Mouse (Mus musculus): Measurements from ENCODE around the gene Gm20431. TPM values are rescaled to one million over a fixed set of nuclear protein-coding genes. Genes with fewer than 3 reads are reported as not detected.

The Gm20431 gene
- polyA plus RNA-seq, 1 experiment from 2014 or later = 5.2 TPM

DNA sequence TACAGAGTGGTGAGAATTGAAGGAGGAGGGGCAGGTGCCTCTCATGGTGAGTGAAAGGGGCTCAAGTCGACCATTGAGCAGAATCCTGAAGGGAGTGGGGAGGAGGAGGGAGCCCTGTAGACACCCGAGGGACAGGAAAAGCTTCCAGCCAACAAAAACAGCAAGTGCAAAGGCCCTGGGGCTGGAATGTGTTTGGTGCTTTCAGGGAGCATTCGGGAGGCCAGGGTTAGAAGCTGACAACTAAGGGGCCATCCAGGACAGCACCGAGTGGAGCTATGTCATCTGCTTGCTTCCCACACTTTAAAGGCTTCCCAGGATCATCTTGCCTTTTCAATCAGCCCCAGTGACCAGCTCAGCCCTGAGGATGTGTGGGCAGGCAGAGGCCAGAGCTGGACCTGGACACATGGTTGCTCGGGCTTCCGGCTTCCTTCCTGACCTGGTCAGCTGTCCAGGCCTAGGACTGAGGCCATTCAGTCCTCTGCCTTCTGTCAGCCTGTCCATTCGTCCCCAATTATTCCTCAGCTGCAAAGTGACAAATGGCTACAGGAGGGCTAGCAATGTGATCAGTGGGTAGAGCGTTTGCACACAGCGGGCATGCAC, 84.0 kb downstream of the Gm20431 start:
- Histone ChIP-seq H3K9me3 (ENCODE audit: low read length) (no peaks in the 10 kb centered on the region), H3K4me2 (replicated peaks; ENCODE audit: low read depth, low read length) (no peak overlapping the region), H3K36me3 (ENCODE audit: insufficient read depth, low read length) (no peaks in the 10 kb centered on the region), H3K9ac (replicated peaks; ENCODE audit: low read depth) (no peak overlapping the region), H3K27ac (ENCODE audit: low read length) (no peak overlapping the region), H3K4me3 (ENCODE audit: low read depth, low read length) (no peak overlapping the region), H3K27me3 (replicated peaks; ENCODE audit: insufficient read depth, low read length) (no peaks in the 10 kb centered on the region), H3K4me1 (ENCODE audit: insufficient read depth, low read depth, low read length) (no peaks in the 10 kb centered on the region)
- ATAC-seq (no peak), DNase-seq (ENCODE audit: low spot score) (no peak)
- no peak for TF ChIP-seq CTCF (IDR thresholded peaks at IDR 0.05)
- no peak for TF ChIP-seq EP300 (IDR thresholded peaks at IDR 0.05)
- WGBS = 67% methylated on average over 8 of the region's 9 CpGs

DNA sequence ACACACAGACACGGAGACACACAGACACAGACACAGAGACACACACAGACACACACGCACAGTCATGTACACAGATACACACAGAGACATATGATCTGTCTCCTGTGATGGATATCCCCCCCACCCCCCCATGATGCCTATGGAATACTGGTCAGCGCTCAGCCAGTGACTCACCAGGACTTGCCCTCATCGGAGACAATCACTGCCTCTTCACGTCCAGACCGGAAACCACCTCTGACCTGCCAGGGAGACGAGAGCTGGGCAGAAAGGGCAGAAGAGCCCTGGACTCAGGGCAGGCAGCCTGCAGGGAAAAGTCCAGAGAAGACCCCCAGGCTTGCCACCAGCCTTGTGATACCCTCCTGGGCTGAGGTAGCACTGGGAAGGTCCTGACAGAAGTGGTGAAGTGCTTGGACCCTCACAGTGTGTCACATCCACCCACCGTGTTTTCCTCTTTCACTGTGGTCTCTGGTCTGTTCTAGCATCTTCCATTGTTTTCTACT, 85.1 kb downstream of the Gm20431 start:
- H3K4me3 ChIP-seq (ENCODE audit: low read depth, low read length) = no peak overlapping the region
- H3K4me1 ChIP-seq (ENCODE audit: insufficient read depth, low read depth, low read length) = no peaks in the 10 kb centered on the region
- no peak overlapping the region for H3K27ac ChIP-seq (ENCODE audit: low read length)
- ATAC-seq (no peak), DNase-seq (ENCODE audit: low spot score) (no peak)
- H3K9me3 ChIP-seq (ENCODE audit: low read length) = no peaks in the 10 kb centered on the region
- no peak overlapping the region for H3K4me2 ChIP-seq (replicated peaks; ENCODE audit: low read depth, low read length)
- TF ChIP-seq EP300 (IDR thresholded peaks at IDR 0.05) (no peak), CTCF (IDR thresholded peaks at IDR 0.05) (no peak)
- H3K27me3 ChIP-seq (replicated peaks; ENCODE audit: insufficient read depth, low read length) = no peaks in the 10 kb centered on the region
- no peaks in the 10 kb centered on the region for H3K36me3 ChIP-seq (ENCODE audit: insufficient read depth, low read length)
- H3K9ac ChIP-seq (replicated peaks; ENCODE audit: low read depth) = no peak overlapping the region
- WGBS = 75% methylated on average over 8 of the region's 8 CpGs

DNA sequence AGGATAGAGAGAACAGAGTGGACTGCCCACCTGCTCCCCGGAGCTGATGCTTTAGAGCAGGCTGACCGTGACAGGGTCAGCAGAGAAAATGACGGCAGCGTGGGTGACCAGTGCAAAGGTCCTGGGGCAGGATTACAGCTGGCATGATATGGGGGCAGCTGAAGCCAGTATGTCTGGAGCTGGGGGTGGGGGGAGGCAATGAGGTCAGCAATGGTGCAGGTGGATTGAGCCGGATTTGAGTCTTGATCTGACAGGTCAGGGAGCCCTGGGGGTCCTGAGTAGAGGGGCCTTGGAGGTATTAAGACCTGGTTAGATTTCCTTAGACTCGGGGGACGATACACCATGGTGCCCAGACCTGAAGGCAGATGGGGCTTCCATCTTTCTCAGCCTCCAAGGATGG, 85.7 kb downstream of the Gm20431 start:
- Histone ChIP-seq H3K4me1 (ENCODE audit: insufficient read depth, low read depth, low read length) (no peaks in the 10 kb centered on the region), H3K9me3 (ENCODE audit: low read length) (no peaks in the 10 kb centered on the region), H3K4me3 (ENCODE audit: low read depth, low read length) (no peak overlapping the region), H3K4me2 (replicated peaks; ENCODE audit: low read depth, low read length) (no peak overlapping the region), H3K27me3 (replicated peaks; ENCODE audit: insufficient read depth, low read length) (no peaks in the 10 kb centered on the region), H3K9ac (replicated peaks; ENCODE audit: low read depth) (no peak overlapping the region), H3K36me3 (ENCODE audit: insufficient read depth, low read length) (no peaks in the 10 kb centered on the region), H3K27ac (ENCODE audit: low read length) (no peak overlapping the region)
- TF ChIP-seq CTCF (IDR thresholded peaks at IDR 0.05) = no peak
- 87% methylated on average over 7 of the region's 7 CpGs for WGBS
- DNase-seq (ENCODE audit: low spot score) (no peak), ATAC-seq (no peak)

DNA sequence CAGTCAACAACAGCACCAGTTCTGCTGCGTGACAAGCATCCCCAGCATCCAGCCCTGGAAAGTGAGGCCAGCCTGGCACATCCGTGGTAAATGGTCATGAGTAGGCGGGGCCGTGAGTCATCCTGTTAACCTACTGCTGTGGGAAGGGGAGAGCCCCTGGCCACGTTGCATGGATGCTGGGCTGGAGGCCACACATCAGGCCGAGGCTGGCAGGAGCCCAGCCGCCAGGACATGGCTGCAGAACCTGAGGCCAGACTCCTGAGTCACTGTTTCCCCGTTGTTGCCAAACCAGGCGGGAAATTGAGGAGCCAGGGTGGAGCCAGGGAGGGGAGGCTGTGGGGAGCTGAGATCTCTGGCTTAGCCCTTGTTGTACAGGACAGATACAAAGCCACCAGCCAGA, 86.5 kb downstream of the Gm20431 start:
- peak; percentile 46 for ATAC-seq
- no peaks in the 10 kb centered on the region for H3K9me3 ChIP-seq (ENCODE audit: low read length)
- H3K27me3 ChIP-seq (replicated peaks; ENCODE audit: insufficient read depth, low read length) = no peaks in the 10 kb centered on the region
- TF ChIP-seq CTCF (IDR thresholded peaks at IDR 0.05) (no peak), EP300 (IDR thresholded peaks at IDR 0.05) (no peak)
- WGBS = 53% methylated on average over 9 of the region's 9 CpGs
- DNase-seq (ENCODE audit: low spot score) = peak; percentile 68
- peaks cover 6% of the 10 kb centered on the region; the same call in 1 of the 2 replicates for H3K4me1 ChIP-seq (ENCODE audit: insufficient read depth, low read depth, low read length)
- H3K4me3 ChIP-seq (ENCODE audit: low read depth, low read length) = no peak overlapping the region
- no peak overlapping the region for H3K9ac ChIP-seq (replicated peaks; ENCODE audit: low read depth)
- H3K27ac ChIP-seq (ENCODE audit: low read length) = no peak overlapping the region
- H3K36me3 ChIP-seq (ENCODE audit: insufficient read depth, low read length) = no peaks in the 10 kb centered on the region
- H3K4me2 ChIP-seq (replicated peaks; ENCODE audit: low read depth, low read length) = no peak overlapping the region

DNA sequence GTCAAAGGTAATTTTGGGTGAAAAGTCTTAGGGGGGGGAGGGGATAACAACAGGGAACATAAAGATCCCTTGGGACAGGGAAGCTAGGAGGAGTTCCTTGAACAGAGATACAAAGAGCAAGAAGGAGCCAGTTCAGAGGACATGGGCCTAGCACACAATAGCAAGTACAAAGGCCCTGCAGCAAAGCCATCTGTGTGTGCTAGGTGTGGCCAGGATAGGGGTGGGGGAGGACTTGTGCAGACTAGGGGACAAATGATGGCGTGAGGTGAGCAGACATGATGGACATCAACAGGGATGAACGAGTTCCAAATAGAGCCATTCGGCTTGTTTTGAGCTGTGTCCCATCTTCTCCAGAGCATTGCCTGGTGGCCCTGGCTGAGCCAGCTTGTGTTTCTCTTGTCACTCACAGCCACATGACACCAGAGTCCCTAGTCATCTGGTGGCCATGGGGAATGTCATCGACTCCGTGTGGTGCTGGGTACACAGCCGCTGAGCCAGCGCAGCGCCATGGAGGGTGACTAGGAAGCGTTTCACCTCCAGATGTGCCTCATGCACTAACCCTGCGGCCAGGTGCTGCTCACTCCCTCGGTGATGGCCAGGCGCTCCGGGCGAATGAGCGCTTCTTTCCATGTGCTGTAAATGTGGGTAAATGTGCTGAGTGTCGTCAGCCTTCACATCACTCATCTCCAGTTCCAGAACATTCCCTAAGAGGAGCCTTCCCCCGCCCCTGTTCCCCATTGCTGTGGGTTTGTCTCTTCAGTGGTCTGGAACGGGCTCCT, 89.7 kb downstream of the Gm20431 start:
- H3K36me3 ChIP-seq (ENCODE audit: insufficient read depth, low read length) = no peaks in the 10 kb centered on the region
- WGBS = 72% methylated on average over 18 of the region's 18 CpGs
- no peak overlapping the region for H3K9ac ChIP-seq (replicated peaks; ENCODE audit: low read depth)
- DNase-seq (ENCODE audit: low spot score) (peak; percentile 41), ATAC-seq (no peak)
- peaks cover 7% of the 10 kb centered on the region; the same call in 1 of the 2 replicates for H3K4me1 ChIP-seq (ENCODE audit: insufficient read depth, low read depth, low read length)
- no peak for TF ChIP-seq CTCF (IDR thresholded peaks at IDR 0.05)
- TF ChIP-seq EP300 (IDR thresholded peaks at IDR 0.05) = no peak
- no peak overlapping the region for H3K4me2 ChIP-seq (replicated peaks; ENCODE audit: low read depth, low read length)
- H3K9me3 ChIP-seq (ENCODE audit: low read length) = no peaks in the 10 kb centered on the region
- no peak overlapping the region for H3K4me3 ChIP-seq (ENCODE audit: low read depth, low read length)
- H3K27ac ChIP-seq (ENCODE audit: low read length) = peak overlapping the region; percentile 79; the same call in 1 of the 2 replicates
- H3K27me3 ChIP-seq (replicated peaks; ENCODE audit: insufficient read depth, low read length) = no peaks in the 10 kb centered on the region

DNA sequence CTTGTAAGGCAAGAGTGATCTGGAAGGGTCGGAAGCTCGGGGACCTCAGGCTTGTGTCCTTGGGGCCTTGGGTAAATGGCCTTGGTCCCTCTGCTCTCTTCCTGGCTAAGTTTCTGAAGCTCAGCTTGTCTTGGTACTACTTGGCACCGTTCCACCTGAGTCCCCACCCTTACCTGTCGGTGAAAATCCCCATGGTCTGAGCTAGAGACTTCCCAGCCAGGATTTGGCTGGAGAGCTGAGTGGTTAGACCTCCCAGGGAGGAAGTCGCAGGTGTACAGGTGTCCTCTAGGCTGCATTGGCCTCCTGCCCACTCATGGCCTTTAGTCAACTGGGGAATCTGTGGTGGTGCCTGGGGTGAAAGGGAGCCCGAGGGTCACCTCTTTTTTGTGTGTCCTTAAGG, 90.5 kb downstream of the Gm20431 start:
- 77% methylated on average over 6 of the region's 6 CpGs for WGBS
- Histone ChIP-seq H3K9ac (replicated peaks; ENCODE audit: low read depth) (no peak overlapping the region), H3K36me3 (ENCODE audit: insufficient read depth, low read length) (no peaks in the 10 kb centered on the region), H3K27me3 (replicated peaks; ENCODE audit: insufficient read depth, low read length) (no peaks in the 10 kb centered on the region), H3K4me1 (ENCODE audit: insufficient read depth, low read depth, low read length) (peaks cover 7% of the 10 kb centered on the region; the same call in 1 of the 2 replicates), H3K4me2 (replicated peaks; ENCODE audit: low read depth, low read length) (no peak overlapping the region), H3K4me3 (ENCODE audit: low read depth, low read length) (no peak overlapping the region), H3K9me3 (ENCODE audit: low read length) (no peaks in the 10 kb centered on the region), H3K27ac (ENCODE audit: low read length) (peak overlapping the region; percentile 79)
- TF ChIP-seq EP300 (IDR thresholded peaks at IDR 0.05) (no peak), CTCF (IDR thresholded peaks at IDR 0.05) (no peak)
- DNase-seq (ENCODE audit: low spot score) = no peak
- ATAC-seq = no peak
